Mouse (Mus musculus) heart, embryonic 14.5 days (tissue): ENCODE measurements around the gene Aldh16a1. TPM values are rescaled to one million over a fixed set of nuclear protein-coding genes. Genes with fewer than 3 reads are reported as not detected.
A peak's percentile ranks its signal among the peaks of the same experiment; 100 is the strongest.

ENCODE experiments used
- ATAC-seq: fragments of 200-750 bp; cut with Nextera tagmentation; 2 replicates; pipeline ENCODE4 v1.8.0; 2017; ENCODE audit warnings: low read depth, moderate TSS enrichment; ENCODE audit not compliant: insufficient number of reproducible peaks, insufficient read depth, low FRiP score
- H3K27ac ChIP-seq, 2 experiments: fragments of 200-500 bp in 1 of 2; fragments of 300-500 bp in 1 of 2; sonication (generic) in 1 of 2; replicated peaks in 1 of 2; 2 replicates each; pipeline ENCODE4 v1.5.1; 2012 to 2014; ENCODE audit warnings: low read depth in 2 of 2, low read length in 2 of 2, control low read depth in 1 of 2, mild to moderate bottlenecking in 1 of 2, mixed read lengths in 1 of 2; ENCODE audit not compliant: control insufficient read depth in 1 of 2, insufficient read depth in 1 of 2
- H3K27me3 ChIP-seq: fragments of 300-500 bp; sonication (generic); 2 replicates; pipeline ENCODE4 v1.6.1; 2014; ENCODE audit warnings: mild to moderate bottlenecking, low read length, control low read depth; ENCODE audit not compliant: control insufficient read depth, insufficient read depth
- H3K36me3 ChIP-seq: fragments of 300-500 bp; sonication (generic); 2 replicates; pipeline ENCODE4 v1.6.1; 2014; ENCODE audit warnings: mild to moderate bottlenecking, control low read depth, low read length, mixed read lengths; ENCODE audit not compliant: control insufficient read depth, insufficient read depth
- H3K4me1 ChIP-seq, 2 experiments: fragments of 200-500 bp in 1 of 2; fragments of 300-500 bp in 1 of 2; sonication (generic) in 1 of 2; 2 replicates each; pipeline ENCODE4 v1.6.1; 2012 to 2014; ENCODE audit warnings: low read length in 2 of 2, control low read depth in 1 of 2, mixed read lengths in 1 of 2; ENCODE audit not compliant: control insufficient read depth in 2 of 2, insufficient read depth in 2 of 2
- H3K4me2 ChIP-seq: fragments of 300-500 bp; sonication (generic); 2 replicates; pipeline ENCODE4 v1.6.1; 2014; ENCODE audit warnings: mild to moderate bottlenecking, low read length
- H3K4me3 ChIP-seq, 2 experiments: fragments of 200-500 bp in 1 of 2; fragments of 300-500 bp in 1 of 2; sonication (generic) in 1 of 2; 2 replicates each; pipeline ENCODE4 v1.5.1; 2012 to 2014; ENCODE audit warnings: low read length in 2 of 2, mild to moderate bottlenecking in 2 of 2, control low read depth in 1 of 2, low read depth in 1 of 2, moderate library complexity in 1 of 2; ENCODE audit not compliant: control insufficient read depth in 1 of 2, insufficient read depth in 1 of 2
- H3K9ac ChIP-seq: fragments of 300-500 bp; sonication (generic); 2 replicates; pipeline ENCODE4 v1.6.1; 2014; ENCODE audit warnings: mild to moderate bottlenecking, low read length
- H3K9me3 ChIP-seq: fragments of 300-500 bp; sonication (generic); 2 replicates; pipeline ENCODE4 v1.6.1; 2016; ENCODE audit warnings: low read length, control low read depth; ENCODE audit not compliant: control insufficient read depth
- WGBS: fragments of 180-500 bp; shearing (Covaris S2); extraction: QIAGEN DNeasy Blood & Tissue Kit; methylation state at CpG from one replicate; pipeline ENCODE4 v1.1.7; 2014; 5-methylcytosine and 5-hydroxymethylcytosine counted together
- polyA plus RNA-seq: library from polyadenylated mRNA; unstranded; fragments of >200 nt; fragmentation: Nextera tagmentation; extraction: Ambion mirVana; gene quantifications from 2 replicates; pipeline ENCODE4 v1.2.1, GENCODE M21; 2014

Aldh16a1 gene
- polyA plus RNA-seq, 1 experiment from 2014 or later = 31.2 TPM

GRCm38 (mm10) chr7:45169495-45169894, 15.1 kb upstream of the Aldh16a1 start:
- H3K36me3 ChIP-seq = no peaks in the 10 kb centered on the region
- no peak overlapping the region for H3K9ac ChIP-seq
- H3K4me2 ChIP-seq = no peak overlapping the region
- WGBS = 90% methylated on average over 3 of the region's 3 CpGs
- no peak for ATAC-seq
- H3K27me3 ChIP-seq = peaks cover 73% of the 10 kb centered on the region
- H3K4me3 ChIP-seq = no peak overlapping the region
- H3K27ac ChIP-seq = no peak overlapping the region
- peaks cover 44% of the 10 kb centered on the region for H3K9me3 ChIP-seq
- H3K4me1 ChIP-seq = peaks cover 4 to 6% of the 10 kb centered on the region in 2 experiments; a peak in 3 of 4 replicates

- WGBS = 6% methylated on average over 24 of the region's 24 CpGs
- peaks cover 73% of the 10 kb centered on the region for H3K27me3 ChIP-seq
- H3K9me3 ChIP-seq = peaks cover 44% of the 10 kb centered on the region
- H3K36me3 ChIP-seq = no peaks in the 10 kb centered on the region
- H3K4me3 ChIP-seq = no peak overlapping the region
- no peak overlapping the region for H3K4me2 ChIP-seq
- no peak for ATAC-seq
- peaks cover 4 to 6% of the 10 kb centered on the region in 2 experiments; a peak in 3 of 4 replicates for H3K4me1 ChIP-seq
- no peak overlapping the region for H3K9ac ChIP-seq
- no peak overlapping the region for H3K27ac ChIP-seq
These were observed 14.3 kb upstream of the Aldh16a1 start for GRCm38 (mm10) chr7:45168656-45169055.

- Histone ChIP-seq H3K27ac (no peak overlapping the region), H3K9ac (no peak overlapping the region), H3K36me3 (no peaks in the 10 kb centered on the region), H3K4me3 (no peak overlapping the region), H3K9me3 (peaks cover 43% of the 10 kb centered on the region), H3K27me3 (peaks cover 78% of the 10 kb centered on the region), H3K4me1 (peaks cover 4 to 6% of the 10 kb centered on the region in 2 experiments; a peak in 3 of 4 replicates), H3K4me2 (no peak overlapping the region)
- ATAC-seq = no peak
- WGBS = 3% methylated on average over 19 of the region's 19 CpGs
These were observed 13.5 kb upstream of the Aldh16a1 start for GRCm38 (mm10) chr7:45167761-45168445.

GRCm38 (mm10) chr7:45166950-45167401, 12.6 kb upstream of the Aldh16a1 start:
- Histone ChIP-seq H3K4me1 (peaks cover 6 to 10% of the 10 kb centered on the region in 2 experiments; a peak in 3 of 4 replicates), H3K36me3 (no peaks in the 10 kb centered on the region), H3K9me3 (peaks cover 35% of the 10 kb centered on the region), H3K9ac (no peak overlapping the region), H3K27me3 (peaks cover 80% of the 10 kb centered on the region), H3K4me2 (no peak overlapping the region), H3K27ac (no peak overlapping the region), H3K4me3 (no peak overlapping the region)
- 18% methylated on average over 10 of the region's 10 CpGs for WGBS
- ATAC-seq = no peak

- H3K27ac ChIP-seq = no peak overlapping the region
- H3K4me3 ChIP-seq = no peak overlapping the region
- H3K9me3 ChIP-seq = peaks cover 23% of the 10 kb centered on the region
- H3K27me3 ChIP-seq = peaks cover 76% of the 10 kb centered on the region
- no peak overlapping the region for H3K4me2 ChIP-seq
- no peak for ATAC-seq
- peaks cover 6 to 10% of the 10 kb centered on the region in 2 experiments; a peak in 3 of 4 replicates for H3K4me1 ChIP-seq
- 52% methylated on average over 11 of the region's 11 CpGs for WGBS
- H3K36me3 ChIP-seq = peaks cover 4% of the 10 kb centered on the region; the same call in 1 of the 2 replicates
- H3K9ac ChIP-seq = no peak overlapping the region
These were observed 11.3 kb upstream of the Aldh16a1 start for GRCm38 (mm10) chr7:45165701-45166100.

- Histone ChIP-seq H3K4me3 (no peak overlapping the region; a peak in 1 of 4 replicates), H3K27ac (no peak overlapping the region), H3K4me2 (no peak overlapping the region), H3K4me1 (peaks cover 6 to 10% of the 10 kb centered on the region in 2 experiments; a peak in 3 of 4 replicates), H3K9ac (no peak overlapping the region), H3K9me3 (peaks cover 14% of the 10 kb centered on the region), H3K27me3 (peaks cover 74% of the 10 kb centered on the region), H3K36me3 (peaks cover 12% of the 10 kb centered on the region)
- no peak for ATAC-seq
- WGBS = 41% methylated on average over 5 of the region's 5 CpGs
These were observed 10.4 kb upstream of the Aldh16a1 start for GRCm38 (mm10) chr7:45164833-45165232.

- Histone ChIP-seq H3K9me3 (peaks cover 5% of the 10 kb centered on the region), H3K27ac (no peak within 1 kb of the TSS), H3K27me3 (peaks cover 66% of the 10 kb centered on the region), H3K9ac (peak within 1 kb of the TSS; percentile 42; the same call in 1 of the 2 replicates), H3K4me1 (peaks cover 6 to 10% of the 10 kb centered on the region in 2 experiments; a peak in 3 of 4 replicates), H3K4me2 (peak within 1 kb of the TSS; percentile 62), H3K36me3 (peaks cover 20% of the 10 kb centered on the region), H3K4me3 (peak within 1 kb of the TSS; percentile 31 to 35)
- ATAC-seq = no peak
- 4% methylated on average over 32 of the region's 41 CpGs for WGBS
These were observed 9.5 kb upstream of the Aldh16a1 start, which contains the start of gene Slc17a7 for GRCm38 (mm10) chr7:45163735-45164490. TSS of gene Slc17a7 (plus strand) at chr7:45163949.
